Mouse (Mus musculus) CD4-positive, CD25-positive, alpha-beta regulatory T cell, adult 4 months (primary cell): Measurements from ENCODE around the gene Tmprss2. TPM values are rescaled to one million over a fixed set of nuclear protein-coding genes. Genes with fewer than 3 reads are reported as not detected.

Experiments used
- ATAC-seq: one replicate; pipeline ENCODE4 v1.8.0; 2017
- polyA plus RNA-seq, 2 experiments: library from polyadenylated mRNA; unstranded; fragments of 100-300 nt; shearing (Covaris generic); gene quantifications; one replicate each; pipeline ENCODE4 v1.2.1; 2017

Gene Tmprss2
- not detected for polyA plus RNA-seq

- ATAC-seq = no peak
Measured at GRCm38 (mm10) chr16:97610939-97611338, at the start of gene Tmprss2. TSS of gene Tmprss2 (minus strand) at chr16:97611195.

DNA sequence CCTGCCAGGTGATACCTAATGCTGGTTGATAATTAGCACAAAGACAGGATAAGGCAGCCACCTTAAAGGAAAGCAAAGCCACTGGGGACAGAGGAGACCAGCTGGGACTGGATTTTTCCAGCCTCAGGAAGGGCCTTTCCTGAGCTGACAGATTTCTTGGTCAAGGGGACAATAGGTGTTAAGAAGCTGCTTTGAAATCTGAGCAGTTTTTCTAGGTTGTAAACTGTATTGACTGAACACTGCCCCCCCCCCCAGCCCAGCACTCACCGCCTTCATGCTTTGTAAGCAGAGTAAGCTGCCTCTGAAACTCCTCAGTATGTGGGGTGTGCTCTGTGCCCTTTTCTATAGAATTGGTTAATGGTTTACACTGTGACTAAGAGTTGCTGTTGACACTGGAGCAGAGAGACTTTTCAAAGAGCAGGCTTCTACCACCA is 48.2 kb upstream of the Tmprss2 start:
- no peak for ATAC-seq

DNA sequence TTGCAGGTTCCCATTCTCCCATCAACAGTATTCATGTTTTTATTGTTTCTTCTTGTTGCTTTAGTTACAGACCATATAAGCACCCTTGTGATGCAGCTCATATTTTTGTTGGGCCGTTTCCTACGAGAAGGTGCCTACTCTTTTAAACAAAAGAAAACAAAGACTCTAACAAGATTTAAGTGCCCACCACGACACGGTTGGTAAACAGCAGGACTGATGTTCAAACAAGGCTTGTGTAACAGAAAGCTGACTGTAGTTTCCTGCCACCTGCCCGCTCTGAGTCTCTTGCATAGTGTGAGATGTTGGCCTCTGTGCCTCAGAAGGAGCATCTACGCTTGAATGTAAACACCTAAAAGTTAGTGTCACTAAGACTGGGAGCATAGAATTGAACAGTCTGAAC is 47.5 kb upstream of the Tmprss2 start:
- no peak for ATAC-seq

DNA sequence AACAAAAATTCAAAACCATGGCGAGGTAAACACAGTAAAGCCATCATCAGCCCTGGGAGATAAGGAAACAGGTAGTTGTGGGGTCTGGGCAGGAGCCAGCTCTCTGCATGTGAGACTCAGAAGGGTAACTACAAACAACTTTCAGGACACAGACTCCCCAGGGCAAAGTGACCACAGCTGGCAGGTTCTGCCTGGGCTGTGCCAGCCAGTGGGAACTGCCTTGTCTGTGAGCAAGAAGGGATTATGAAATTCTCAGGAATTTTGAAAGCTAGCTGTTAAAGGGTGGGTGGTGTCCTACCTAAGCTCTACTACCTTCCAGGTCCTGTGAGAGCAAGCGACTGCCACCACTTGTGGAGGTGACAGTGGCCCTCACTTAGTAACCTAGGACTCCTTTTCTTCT is 44.8 kb upstream of the Tmprss2 start:
- no peak for ATAC-seq

- no peak for ATAC-seq
Measured at GRCm38 (mm10) chr16:97649522-97650188, 38.7 kb upstream of the Tmprss2 start.

DNA sequence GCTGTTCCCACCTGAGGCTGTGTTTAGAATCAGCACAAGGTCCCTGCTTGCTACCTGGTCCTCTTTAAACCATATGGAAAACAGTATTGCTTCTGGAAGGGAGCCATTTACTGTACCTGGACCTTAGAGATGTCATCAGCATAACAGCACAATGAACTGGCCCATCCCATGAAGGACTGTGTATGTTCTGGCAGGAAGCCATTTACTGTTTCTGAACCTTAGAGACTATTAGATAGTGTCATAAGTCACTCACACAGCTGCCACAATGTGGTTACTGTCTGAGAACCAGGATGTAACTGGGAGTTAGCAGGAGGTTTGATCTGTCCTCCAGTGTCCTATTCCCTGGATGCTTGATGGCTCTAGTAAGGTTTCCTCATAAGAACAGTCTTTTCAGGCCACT is 33.7 kb upstream of the Tmprss2 start:
- ATAC-seq = no peak

- ATAC-seq = no peak
Measured at GRCm38 (mm10) chr16:97639630-97640029, 28.6 kb upstream of the Tmprss2 start.

GRCm38 (mm10) chr16:97632880-97633484 is 22.0 kb upstream of the Tmprss2 start:
- ATAC-seq = no peak

GRCm38 (mm10) chr16:97623166-97623565 is 12.2 kb upstream of the Tmprss2 start:
- ATAC-seq = no peak

- no peak for ATAC-seq
Measured at GRCm38 (mm10) chr16:97622383-97622889, 11.4 kb upstream of the Tmprss2 start.

- ATAC-seq = no peak
Measured at GRCm38 (mm10) chr16:97618285-97618684, 7.3 kb upstream of the Tmprss2 start.

DNA sequence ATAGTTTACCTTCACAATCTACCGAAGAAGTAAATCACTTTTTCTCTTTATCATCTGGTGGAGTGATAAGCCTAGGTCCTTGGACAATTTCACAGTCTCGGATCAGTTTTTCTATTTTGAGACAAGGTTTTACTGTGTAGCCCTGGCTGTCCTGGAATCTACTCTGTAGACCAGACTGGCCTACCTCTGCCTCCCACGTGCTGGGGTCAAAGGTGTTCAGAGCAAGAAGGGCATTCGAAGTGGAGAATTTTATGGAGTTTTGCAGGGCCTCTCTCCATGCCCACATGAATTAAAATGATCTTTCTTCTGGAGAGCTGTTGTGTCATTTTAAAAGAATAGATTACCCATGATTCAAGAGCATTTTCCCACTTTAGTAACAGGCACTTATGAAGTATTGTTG is 1.0 kb upstream of the Tmprss2 start:
- ATAC-seq = no peak

DNA sequence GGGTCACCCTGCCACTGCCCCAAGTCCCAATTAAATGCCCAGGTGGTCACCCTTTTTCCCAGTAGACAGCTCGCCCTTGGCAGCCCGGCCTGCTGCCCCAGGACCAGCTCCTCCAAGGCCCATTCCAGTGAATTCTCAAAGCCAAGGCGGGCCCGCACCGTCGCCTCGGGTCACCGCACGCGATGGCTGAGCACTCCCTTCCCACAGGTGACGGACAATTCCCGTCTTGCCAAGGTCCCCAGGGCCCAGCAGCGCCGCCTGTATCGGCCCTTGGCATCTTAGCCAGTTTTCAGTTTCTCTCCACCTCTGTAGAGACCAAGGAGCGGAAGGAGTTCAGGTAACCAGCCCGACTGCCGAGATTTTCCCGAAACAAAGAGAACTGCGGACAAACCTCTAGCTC is 749 bp downstream of the Tmprss2 start:
- ATAC-seq = no peak

DNA sequence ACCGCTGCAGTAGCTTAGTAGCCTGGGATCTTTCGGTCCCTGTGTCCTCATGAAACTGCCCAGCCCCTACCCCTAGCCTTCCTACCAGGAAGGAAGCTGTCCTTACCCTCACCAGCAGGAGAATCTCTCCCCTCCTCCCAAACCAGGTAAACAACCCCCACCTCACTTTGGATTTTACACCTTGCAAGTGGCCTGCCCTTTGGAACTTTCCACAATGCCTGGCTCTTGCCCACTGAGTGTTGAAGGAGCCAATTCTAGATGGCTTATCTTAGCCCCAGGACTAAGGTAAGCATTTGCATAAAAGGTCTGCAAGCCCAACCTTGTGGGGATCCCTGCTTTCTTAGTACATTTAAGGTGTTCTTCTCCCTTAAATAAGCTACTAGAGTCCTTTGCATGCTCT is 1.3 kb downstream of the Tmprss2 start:
- ATAC-seq = no peak

DNA sequence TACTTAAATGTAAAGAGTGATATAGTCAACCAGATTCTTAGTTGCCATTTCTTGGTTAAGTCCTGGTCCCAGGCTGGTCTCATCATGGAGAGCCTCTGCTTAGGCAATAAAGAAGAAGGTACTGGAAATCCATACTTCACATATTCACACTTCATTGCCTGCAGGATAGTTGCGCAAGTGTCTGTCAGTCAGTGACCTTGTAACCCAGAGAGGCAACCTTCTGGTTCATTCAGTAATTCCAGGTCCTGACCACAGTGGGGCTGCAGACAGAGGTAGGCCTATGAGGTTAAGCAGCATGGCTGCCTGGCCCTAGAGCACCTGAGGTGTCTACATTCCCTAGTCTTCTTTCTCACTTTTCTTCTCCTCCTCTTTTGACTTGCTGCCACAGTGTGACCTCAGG is 3.0 kb downstream of the Tmprss2 start:
- ATAC-seq = no peak

- no peak for ATAC-seq
Measured at GRCm38 (mm10) chr16:97606829-97607228, 4.2 kb downstream of the Tmprss2 start.

DNA sequence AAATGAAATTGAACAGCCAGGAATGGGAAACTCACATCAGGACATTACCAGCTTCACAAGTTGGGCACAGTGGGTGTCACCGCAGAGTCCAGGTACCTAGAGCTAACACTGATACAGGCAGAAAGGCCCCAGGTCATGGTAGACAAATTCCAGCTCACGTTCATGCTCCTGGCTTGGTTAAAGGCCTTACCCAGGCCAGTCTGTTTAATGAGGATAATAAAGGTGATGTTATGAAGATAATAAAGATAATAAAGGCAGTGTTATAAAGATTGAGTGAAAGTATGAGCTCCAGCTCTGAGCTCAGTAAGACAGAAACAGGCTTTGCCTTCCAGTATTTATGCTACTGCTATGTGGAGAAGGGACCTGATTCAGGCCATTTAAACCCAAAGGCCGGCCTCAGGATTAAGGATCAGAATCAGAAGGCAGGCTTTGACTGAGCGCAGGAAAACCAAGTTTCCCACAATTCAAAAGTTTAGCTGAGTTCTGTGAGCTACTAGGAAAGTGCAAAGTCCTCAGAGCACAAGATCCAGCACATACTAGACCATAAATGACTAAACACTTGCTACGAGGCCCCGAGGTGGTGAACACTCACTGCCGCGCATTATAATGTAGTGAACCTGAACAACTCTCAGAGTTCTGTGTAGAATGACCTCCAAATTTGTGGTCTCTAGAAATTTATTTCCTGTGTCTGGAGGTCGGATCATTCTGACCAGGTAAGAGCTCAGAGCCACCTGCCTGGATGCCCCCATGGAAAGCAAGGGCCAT is 4.9 kb downstream of the Tmprss2 start:
- ATAC-seq = no peak

DNA sequence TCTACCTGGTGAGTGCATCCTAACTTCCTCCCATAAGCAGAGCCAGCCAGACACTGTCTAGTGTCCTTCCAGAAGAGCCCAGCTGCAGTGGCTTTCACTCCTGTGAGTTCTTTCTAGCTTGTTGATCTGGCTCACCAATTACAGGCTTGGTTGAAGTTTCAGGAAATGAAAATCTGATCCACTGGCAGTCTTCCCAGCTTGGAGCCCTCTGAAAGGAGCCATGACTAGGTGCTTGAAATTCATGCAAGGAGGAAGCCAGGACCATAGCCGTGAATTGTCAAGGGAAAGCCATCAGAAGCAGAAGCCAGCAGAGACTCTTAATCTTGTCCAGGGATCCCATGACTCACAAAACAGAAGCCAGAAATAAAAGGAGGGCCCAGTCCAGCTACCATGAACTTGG is 8.7 kb downstream of the Tmprss2 start:
- ATAC-seq = no peak

- ATAC-seq = no peak
Measured at GRCm38 (mm10) chr16:97600591-97600990, 10.4 kb downstream of the Tmprss2 start.

GRCm38 (mm10) chr16:97598046-97598445 is 12.9 kb downstream of the Tmprss2 start:
- ATAC-seq = no peak

- ATAC-seq = no peak
Measured at GRCm38 (mm10) chr16:97593816-97594509, 17.0 kb downstream of the Tmprss2 start.

DNA sequence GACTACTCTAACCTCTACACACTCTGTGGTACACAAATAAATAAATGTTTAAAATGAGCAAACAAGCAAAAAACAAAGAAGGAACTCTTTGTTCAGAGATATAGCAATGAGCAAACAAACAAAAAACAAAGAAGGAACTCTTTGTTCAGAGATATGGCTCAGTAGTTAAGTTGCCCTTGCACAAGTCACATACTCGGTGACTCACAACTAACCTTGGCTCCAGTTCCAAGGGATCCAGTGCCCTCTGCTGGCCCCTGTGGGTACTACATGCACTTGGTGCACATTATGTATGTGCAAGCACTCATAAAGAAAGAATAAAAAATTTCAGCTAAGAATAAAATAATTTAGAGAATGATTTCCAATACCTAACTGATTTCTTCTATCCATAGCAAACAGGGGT is 17.9 kb downstream of the Tmprss2 start:
- peak; percentile 67 for ATAC-seq

DNA sequence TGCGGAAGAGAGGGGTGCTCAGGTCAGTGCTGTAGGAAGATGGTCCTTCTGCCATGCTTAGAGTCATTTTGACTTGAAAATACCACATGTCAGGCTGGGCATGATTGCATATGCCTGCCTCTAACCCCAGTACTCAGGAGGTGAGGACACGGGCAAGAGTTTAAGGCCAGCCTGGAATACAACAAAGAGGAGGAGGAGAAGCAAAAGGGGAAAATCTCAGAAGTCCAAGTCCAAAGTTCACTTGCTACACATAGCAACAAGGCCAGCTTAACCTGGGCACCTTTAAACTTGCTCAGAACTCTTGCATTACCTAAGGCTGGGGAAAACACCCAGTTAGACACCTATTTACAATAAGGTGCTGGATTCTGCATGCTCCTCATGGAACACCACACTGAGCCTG is 19.5 kb downstream of the Tmprss2 start:
- ATAC-seq = no peak
